Mouse (Mus musculus): ENCODE data around the gene Klk11. TPM values are rescaled to one million over a fixed set of nuclear protein-coding genes. Genes with fewer than 3 reads are reported as not detected.

Klk11 gene
- polyA plus RNA-seq (2012; rRNA removed): 0.18 TPM in 1 of 2 replicates, not detected in the other

DNA sequence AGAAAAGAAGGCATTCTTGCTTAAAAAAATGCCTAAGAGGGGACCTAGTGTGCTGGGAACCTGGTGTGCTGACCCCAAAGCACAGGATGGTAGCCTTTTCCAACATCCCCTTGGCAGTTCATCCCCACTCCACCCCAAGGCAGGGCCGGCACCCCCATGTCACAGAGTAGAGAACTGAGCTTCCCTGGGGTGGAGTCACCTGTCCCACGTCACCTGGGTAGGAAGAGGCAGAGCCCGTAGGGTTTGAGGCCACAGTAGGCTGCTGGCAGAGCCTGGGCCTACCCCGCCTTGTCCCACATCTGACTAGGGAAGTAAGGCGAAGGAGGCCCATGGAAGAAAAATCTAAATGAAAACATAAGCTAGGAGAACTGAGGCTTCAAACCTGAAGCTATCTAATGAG, at the start of gene Klk11:
Klk11 (plus strand) TSS at position 241 of the 400 bp plus-strand sequence.
- TF ChIP-seq POLR2A (IDR thresholded peaks at IDR 0.05; ENCODE audit: low read depth, low read length) (no peak), CTCF (conservative IDR thresholded peaks at IDR 0.05; ENCODE audit: insufficient read depth, insufficient read length, low read depth, low read length) (no peak)
- no peak within 1 kb of the TSS for H3K27ac ChIP-seq (ENCODE audit: insufficient read depth, low read depth, low read length)
- WGBS: 94% methylated on average over 5 of the region's 5 CpGs

DNA sequence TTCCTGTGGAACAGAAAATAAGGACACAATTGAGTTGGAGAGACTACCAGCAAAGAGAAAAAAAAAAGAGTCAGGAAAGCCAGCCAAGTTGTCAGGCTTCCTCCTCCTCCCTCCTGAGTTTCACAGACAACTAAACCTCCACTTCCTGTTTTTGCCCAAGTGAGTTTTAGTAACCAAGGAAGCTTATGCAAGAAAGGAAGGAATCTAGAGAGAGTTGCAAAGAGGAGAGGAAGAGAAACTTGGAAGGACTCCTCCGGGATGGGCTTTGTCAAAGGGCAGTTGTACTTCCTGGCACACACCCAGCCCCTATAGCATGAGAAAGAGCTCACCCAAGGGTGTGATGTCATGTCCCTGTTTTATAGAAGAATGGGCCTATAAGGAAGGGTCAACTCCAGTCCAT, 26.6 kb upstream of the Klk11 start:
- DNase-seq: peak; percentile 17
- TF ChIP-seq CTCF (conservative IDR thresholded peaks at IDR 0.05; ENCODE audit: insufficient read depth, insufficient read length, low read depth, low read length) (no peak), POLR2A (IDR thresholded peaks at IDR 0.05; ENCODE audit: low read depth, low read length) (no peak)
- H3K27ac ChIP-seq (ENCODE audit: insufficient read depth, low read depth, low read length): no peak overlapping the region
- no peaks in the 10 kb centered on the region for H3K36me3 ChIP-seq (ENCODE audit: control insufficient read depth, insufficient read depth, low read length)
- no peak overlapping the region for H3K4me3 ChIP-seq (ENCODE audit: insufficient read depth, low read depth, low read length)
- H3K4me1 ChIP-seq (ENCODE audit: control insufficient read depth, insufficient read depth, low read length): no peaks in the 10 kb centered on the region
- H3K27me3 ChIP-seq (replicated peaks; ENCODE audit: control insufficient read depth, insufficient read depth, low read length): no peaks in the 10 kb centered on the region
- WGBS: 32% methylated on average over 1 of the region's 1 CpGs

More for the DNA sequence above, at the start of gene Klk11:
- Histone ChIP-seq H3K27me3 (replicated peaks; ENCODE audit: control insufficient read depth, insufficient read depth, low read length) (no peaks in the 10 kb centered on the region), H3K36me3 (ENCODE audit: control insufficient read depth, insufficient read depth, low read length) (no peaks in the 10 kb centered on the region), H3K4me1 (ENCODE audit: control insufficient read depth, insufficient read depth, low read length) (no peaks in the 10 kb centered on the region), H3K4me3 (ENCODE audit: insufficient read depth, low read depth, low read length) (no peak within 1 kb of the TSS)
- DNase-seq: no peak

DNA sequence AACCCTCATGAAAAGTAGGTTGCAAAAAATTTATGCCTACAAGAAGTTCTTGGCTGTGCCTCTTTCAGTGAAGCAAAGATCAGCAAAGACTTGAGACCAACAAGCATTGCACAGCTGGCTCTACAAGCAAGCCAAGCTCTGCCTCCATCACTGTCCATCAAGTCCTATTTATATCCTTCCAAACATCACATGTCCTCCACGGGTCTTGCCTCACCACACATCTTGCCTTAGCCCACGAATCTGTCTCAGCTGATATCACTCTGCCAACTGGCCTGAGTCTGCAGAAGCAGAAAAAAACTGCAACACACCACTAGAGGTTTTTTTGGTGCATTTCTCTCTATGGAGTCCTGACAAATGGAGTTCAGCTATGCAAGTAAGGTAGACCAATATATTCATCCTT, 21.6 kb upstream of the Klk11 start:
- 58% methylated on average over 2 of the region's 2 CpGs for WGBS
- Histone ChIP-seq H3K4me3 (ENCODE audit: insufficient read depth, low read depth, low read length) (no peak overlapping the region), H3K27me3 (replicated peaks; ENCODE audit: control insufficient read depth, insufficient read depth, low read length) (no peaks in the 10 kb centered on the region), H3K4me1 (ENCODE audit: control insufficient read depth, insufficient read depth, low read length) (no peaks in the 10 kb centered on the region), H3K27ac (ENCODE audit: insufficient read depth, low read depth, low read length) (no peak overlapping the region), H3K36me3 (ENCODE audit: control insufficient read depth, insufficient read depth, low read length) (no peaks in the 10 kb centered on the region)
- TF ChIP-seq CTCF (conservative IDR thresholded peaks at IDR 0.05; ENCODE audit: insufficient read depth, insufficient read length, low read depth, low read length): no peak
- TF ChIP-seq POLR2A (IDR thresholded peaks at IDR 0.05; ENCODE audit: low read depth, low read length): no peak
- DNase-seq: no peak

DNA sequence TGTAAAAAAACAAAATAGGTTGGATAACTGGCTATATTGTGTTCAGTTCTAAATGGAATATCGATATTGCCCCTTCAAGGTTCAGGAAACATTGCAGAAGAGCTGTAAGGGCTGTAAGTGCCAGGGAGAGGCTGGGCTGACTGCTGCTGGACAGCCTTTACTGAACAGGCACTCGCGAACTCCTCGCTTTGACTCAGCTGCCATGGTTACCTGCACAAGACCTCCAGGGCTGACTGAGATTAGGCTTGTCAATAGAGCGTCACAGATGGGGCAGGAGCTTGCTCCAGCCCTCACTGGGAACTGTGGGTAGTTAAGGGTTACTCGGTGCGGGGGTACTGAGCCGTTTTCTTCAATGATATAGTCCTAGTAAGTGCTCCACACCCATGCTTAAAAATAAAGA, 7.9 kb upstream of the Klk11 start:
- Histone ChIP-seq H3K4me3 (ENCODE audit: insufficient read depth, low read depth, low read length) (no peak overlapping the region), H3K36me3 (ENCODE audit: control insufficient read depth, insufficient read depth, low read length) (no peaks in the 10 kb centered on the region), H3K27me3 (replicated peaks; ENCODE audit: control insufficient read depth, insufficient read depth, low read length) (no peaks in the 10 kb centered on the region), H3K4me1 (ENCODE audit: control insufficient read depth, insufficient read depth, low read length) (no peaks in the 10 kb centered on the region), H3K27ac (ENCODE audit: insufficient read depth, low read depth, low read length) (no peak overlapping the region)
- WGBS: 47% methylated on average over 8 of the region's 8 CpGs
- no peak for DNase-seq
- TF ChIP-seq CTCF (conservative IDR thresholded peaks at IDR 0.05; ENCODE audit: insufficient read depth, insufficient read length, low read depth, low read length) (no peak), POLR2A (IDR thresholded peaks at IDR 0.05; ENCODE audit: low read depth, low read length) (no peak)

DNA sequence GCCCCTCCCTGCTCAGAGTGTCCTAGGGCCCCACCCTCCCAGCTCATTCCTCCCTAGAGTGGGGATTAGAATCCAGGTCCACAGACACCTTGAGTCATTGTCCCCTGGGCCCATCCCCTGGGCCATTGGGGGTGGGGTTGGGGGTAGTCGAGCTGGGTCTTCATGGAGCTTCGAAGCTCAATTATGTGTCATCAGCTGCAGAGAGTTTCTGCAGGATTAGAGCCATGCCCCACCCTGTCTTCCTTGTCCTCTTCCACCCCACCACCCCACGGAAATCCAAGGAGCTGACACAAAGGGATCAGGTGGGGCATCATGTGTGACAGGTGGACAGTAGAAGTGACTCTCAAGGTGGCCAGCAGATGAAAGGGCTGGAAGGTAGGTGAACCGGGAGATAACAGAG, 5.8 kb upstream of the Klk11 start, which contains the start of gene Klk12:
Klk12 (plus strand) TSS at position 301 of the 400 bp plus-strand sequence.
- no peaks in the 10 kb centered on the region for H3K36me3 ChIP-seq (ENCODE audit: control insufficient read depth, insufficient read depth, low read length)
- H3K27ac ChIP-seq (ENCODE audit: insufficient read depth, low read depth, low read length): no peak within 1 kb of the TSS
- WGBS: 73% methylated on average over 4 of the region's 4 CpGs
- no peaks in the 10 kb centered on the region for H3K4me1 ChIP-seq (ENCODE audit: control insufficient read depth, insufficient read depth, low read length)
- H3K4me3 ChIP-seq (ENCODE audit: insufficient read depth, low read depth, low read length): no peak within 1 kb of the TSS
- no peaks in the 10 kb centered on the region for H3K27me3 ChIP-seq (replicated peaks; ENCODE audit: control insufficient read depth, insufficient read depth, low read length)
- no peak for TF ChIP-seq CTCF (conservative IDR thresholded peaks at IDR 0.05; ENCODE audit: insufficient read depth, insufficient read length, low read depth, low read length)
- no peak for TF ChIP-seq POLR2A (IDR thresholded peaks at IDR 0.05; ENCODE audit: low read depth, low read length)
- DNase-seq: no peak

DNA sequence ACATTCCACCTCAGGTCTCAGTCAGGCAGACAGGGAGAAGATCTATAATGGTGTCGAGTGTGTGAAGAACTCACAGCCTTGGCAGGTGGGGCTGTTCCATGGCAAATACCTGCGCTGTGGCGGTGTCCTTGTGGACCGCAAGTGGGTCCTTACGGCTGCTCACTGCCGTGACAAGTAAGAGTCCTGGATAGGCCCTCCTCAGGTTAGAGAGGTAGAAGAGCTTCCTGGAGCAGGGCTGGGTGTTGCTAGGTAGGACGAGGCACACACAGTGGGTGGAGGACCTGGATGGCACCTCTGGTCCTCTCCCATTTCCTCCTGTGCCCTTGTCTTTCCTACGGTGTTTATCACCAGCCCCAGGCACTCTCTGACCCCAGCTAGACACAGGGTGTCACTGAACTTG, 4.8 kb upstream of the Klk11 start:
- TF ChIP-seq CTCF (conservative IDR thresholded peaks at IDR 0.05; ENCODE audit: insufficient read depth, insufficient read length, low read depth, low read length) (no peak), POLR2A (IDR thresholded peaks at IDR 0.05; ENCODE audit: low read depth, low read length) (no peak)
- Histone ChIP-seq H3K36me3 (ENCODE audit: control insufficient read depth, insufficient read depth, low read length) (no peaks in the 10 kb centered on the region), H3K27me3 (replicated peaks; ENCODE audit: control insufficient read depth, insufficient read depth, low read length) (no peaks in the 10 kb centered on the region), H3K4me1 (ENCODE audit: control insufficient read depth, insufficient read depth, low read length) (no peaks in the 10 kb centered on the region), H3K27ac (ENCODE audit: insufficient read depth, low read depth, low read length) (no peak overlapping the region), H3K4me3 (ENCODE audit: insufficient read depth, low read depth, low read length) (no peak overlapping the region)
- DNase-seq: no peak
- WGBS: 88% methylated on average over 8 of the region's 8 CpGs

DNA sequence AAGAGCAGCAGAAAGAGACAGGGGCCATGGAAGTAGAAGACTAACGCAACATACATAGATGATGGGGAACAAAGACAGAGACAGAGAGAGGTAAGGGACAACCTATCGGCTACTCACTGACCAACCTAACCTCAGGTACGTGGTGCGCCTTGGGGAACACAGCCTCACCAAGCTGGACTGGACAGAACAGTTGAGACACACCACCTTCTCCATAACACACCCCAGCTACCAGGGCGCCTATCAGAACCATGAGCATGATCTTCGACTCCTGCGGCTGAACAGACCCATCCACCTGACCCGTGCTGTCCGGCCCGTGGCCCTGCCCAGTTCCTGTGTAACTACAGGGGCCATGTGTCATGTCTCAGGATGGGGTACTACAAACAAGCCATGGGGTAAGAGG, 3.7 kb upstream of the Klk11 start:
- 96% methylated on average over 10 of the region's 10 CpGs for WGBS
- no peaks in the 10 kb centered on the region for H3K27me3 ChIP-seq (replicated peaks; ENCODE audit: control insufficient read depth, insufficient read depth, low read length)
- no peak overlapping the region for H3K4me3 ChIP-seq (ENCODE audit: insufficient read depth, low read depth, low read length)
- no peak for TF ChIP-seq CTCF (conservative IDR thresholded peaks at IDR 0.05; ENCODE audit: insufficient read depth, insufficient read length, low read depth, low read length)
- no peak for DNase-seq
- H3K36me3 ChIP-seq (ENCODE audit: control insufficient read depth, insufficient read depth, low read length): no peaks in the 10 kb centered on the region
- no peaks in the 10 kb centered on the region for H3K4me1 ChIP-seq (ENCODE audit: control insufficient read depth, insufficient read depth, low read length)
- H3K27ac ChIP-seq (ENCODE audit: insufficient read depth, low read depth, low read length): no peak overlapping the region

DNA sequence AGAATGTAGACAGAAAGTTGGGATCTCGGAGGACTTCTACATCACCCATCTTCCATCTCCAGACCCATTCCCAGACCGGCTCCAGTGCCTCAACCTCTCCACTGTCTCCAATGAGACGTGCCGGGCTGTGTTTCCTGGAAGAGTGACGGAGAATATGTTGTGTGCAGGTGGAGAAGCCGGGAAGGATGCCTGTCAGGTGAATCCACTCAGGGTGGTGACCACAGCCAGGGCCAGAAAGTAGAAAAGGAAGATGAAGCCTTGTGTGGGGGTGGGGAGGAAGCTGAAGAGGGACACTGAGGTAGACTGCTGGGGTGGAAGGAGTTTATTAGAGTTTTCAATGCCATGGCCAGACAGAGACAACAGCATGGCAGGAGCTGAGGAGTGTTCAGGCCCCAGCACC, 2.5 kb upstream of the Klk11 start:
- whole genome bisulfite sequencing: 98% methylated on average over 6 of the region's 6 CpGs
- Histone ChIP-seq H3K27ac (ENCODE audit: insufficient read depth, low read depth, low read length) (no peak overlapping the region), H3K27me3 (replicated peaks; ENCODE audit: control insufficient read depth, insufficient read depth, low read length) (no peaks in the 10 kb centered on the region), H3K36me3 (ENCODE audit: control insufficient read depth, insufficient read depth, low read length) (no peaks in the 10 kb centered on the region), H3K4me1 (ENCODE audit: control insufficient read depth, insufficient read depth, low read length) (no peaks in the 10 kb centered on the region), H3K4me3 (ENCODE audit: insufficient read depth, low read depth, low read length) (no peak overlapping the region)
- no peak for TF ChIP-seq CTCF (conservative IDR thresholded peaks at IDR 0.05; ENCODE audit: insufficient read depth, insufficient read length, low read depth, low read length)
- no peak for TF ChIP-seq POLR2A (IDR thresholded peaks at IDR 0.05; ENCODE audit: low read depth, low read length)
- DNase-seq: no peak
